Mouse (Mus musculus): Measurements from ENCODE around the gene Cd59a. TPM values are rescaled to one million over a fixed set of nuclear protein-coding genes. Genes with fewer than 3 reads are reported as not detected.
"Not testable (repeated sequence)": the region's sequence is repeated elsewhere in the genome, so short reads cannot be mapped to it uniquely, and the experiment has no call there.

Cd59a gene
- polyA plus RNA-seq, 1 experiment from 2014 or later = 11.2 TPM

- H3K9me3 ChIP-seq (ENCODE audit: control insufficient read depth, low read length) = no peaks in the 10 kb centered on the region
- H3K9ac ChIP-seq (replicated peaks; ENCODE audit: low read length) = no peak within 1 kb of the TSS; the same call in 1 of the 2 replicates
- DNase-seq = peak; percentile 57
- no peaks in the 10 kb centered on the region for H3K27me3 ChIP-seq (ENCODE audit: control insufficient read depth, insufficient read depth, low read length)
- 7% methylated on average over 13 of the region's 13 CpGs for WGBS
- 0 out of 2 replicates have a peak, but pooled peaks cover 3% of the 10 kb centered on the region for H3K4me1 ChIP-seq (ENCODE audit: control insufficient read depth, insufficient read depth, low read length)
- peak within 1 kb of the TSS; percentile 54 for H3K4me2 ChIP-seq (ENCODE audit: low read length)
- no peak within 1 kb of the TSS for H3K27ac ChIP-seq (replicated peaks; ENCODE audit: low read depth, low read length)
- peak within 1 kb of the TSS; percentile 28 for H3K4me3 ChIP-seq (replicated peaks; ENCODE audit: low read depth, low read length)
- peak; percentile 62; the same call in 1 of the 2 replicates for ATAC-seq (ENCODE audit: low FRiP score, low TSS enrichment)
- no peaks in the 10 kb centered on the region for H3K36me3 ChIP-seq (ENCODE audit: control insufficient read depth, insufficient read depth, low read length)
These were observed 25.9 kb upstream of the Cd59a start, which contains the start of gene Cd59b for GRCm38 (mm10) chr2:104069704-104070185. TSS of gene Cd59b (plus strand) at chr2:104069849.

DNA sequence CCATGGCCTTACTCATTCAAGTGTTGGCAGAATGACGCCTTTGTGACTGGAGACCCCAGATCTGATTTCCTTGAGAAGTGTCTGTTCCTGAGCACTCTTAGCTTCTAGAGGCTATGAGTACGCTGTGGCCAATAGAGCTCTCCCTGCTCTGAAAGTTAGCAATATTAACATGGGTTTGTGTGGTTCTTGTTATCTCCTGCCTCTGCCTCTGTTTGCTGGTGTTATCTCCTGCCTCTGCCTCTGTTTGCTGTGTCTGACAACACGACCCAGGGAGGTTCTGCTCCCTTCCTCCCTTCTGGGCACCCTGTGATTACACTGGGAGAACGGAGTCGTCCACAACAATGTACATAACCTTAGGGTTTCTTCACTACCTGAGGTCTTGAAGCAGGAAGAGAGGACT, 17.3 kb upstream of the Cd59a start:
- DNase-seq; H3K36me3 ChIP-seq (ENCODE audit: control insufficient read depth, insufficient read depth, low read length); H3K4me2 ChIP-seq (ENCODE audit: low read length); H3K4me3 ChIP-seq (replicated peaks; ENCODE audit: low read depth, low read length); H3K9me3 ChIP-seq (ENCODE audit: control insufficient read depth, low read length); H3K9ac ChIP-seq (replicated peaks; ENCODE audit: low read length); H3K4me1 ChIP-seq (ENCODE audit: control insufficient read depth, insufficient read depth, low read length); ATAC-seq (ENCODE audit: low FRiP score, low TSS enrichment); H3K27me3 ChIP-seq (ENCODE audit: control insufficient read depth, insufficient read depth, low read length); H3K27ac ChIP-seq (replicated peaks; ENCODE audit: low read depth, low read length): not testable (repeated sequence)
- WGBS = 80% methylated on average over 5 of the region's 5 CpGs

DNA sequence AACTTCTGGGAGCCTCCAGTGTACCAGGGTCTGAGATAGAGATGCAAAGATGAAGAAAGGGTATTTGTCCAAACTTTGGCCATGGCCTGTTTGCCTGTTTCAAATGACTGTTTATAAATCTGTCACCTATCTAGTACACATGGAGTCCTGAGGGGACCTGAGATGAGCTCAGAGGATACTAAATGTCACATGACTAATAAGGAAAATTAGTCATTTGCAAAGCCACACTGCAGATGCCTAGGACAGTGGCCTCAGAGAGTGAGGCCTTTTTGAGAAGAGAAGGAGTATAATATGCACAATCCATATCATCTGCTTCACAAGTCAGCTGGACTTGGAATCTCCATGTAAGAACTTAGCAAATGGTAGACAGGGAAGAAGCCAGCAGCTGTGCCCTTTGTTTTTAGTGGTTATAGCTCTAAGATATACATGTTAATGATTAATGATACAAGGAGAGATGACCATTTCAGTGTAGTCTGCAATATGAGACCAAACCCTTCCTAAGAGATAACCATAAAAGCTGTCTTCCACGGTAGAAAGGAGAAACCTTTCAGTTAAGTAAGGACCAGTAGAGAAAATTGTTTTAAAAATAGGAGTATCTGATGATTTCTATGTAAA, 14.1 kb upstream of the Cd59a start:
- WGBS = no CpG with 5 or more reads among the region's 1 CpGs
- H3K4me3 ChIP-seq (replicated peaks; ENCODE audit: low read depth, low read length); H3K4me1 ChIP-seq (ENCODE audit: control insufficient read depth, insufficient read depth, low read length); H3K27ac ChIP-seq (replicated peaks; ENCODE audit: low read depth, low read length); DNase-seq; H3K4me2 ChIP-seq (ENCODE audit: low read length); H3K9me3 ChIP-seq (ENCODE audit: control insufficient read depth, low read length); H3K27me3 ChIP-seq (ENCODE audit: control insufficient read depth, insufficient read depth, low read length); H3K36me3 ChIP-seq (ENCODE audit: control insufficient read depth, insufficient read depth, low read length); ATAC-seq (ENCODE audit: low FRiP score, low TSS enrichment); H3K9ac ChIP-seq (replicated peaks; ENCODE audit: low read length): not testable (repeated sequence)

DNA sequence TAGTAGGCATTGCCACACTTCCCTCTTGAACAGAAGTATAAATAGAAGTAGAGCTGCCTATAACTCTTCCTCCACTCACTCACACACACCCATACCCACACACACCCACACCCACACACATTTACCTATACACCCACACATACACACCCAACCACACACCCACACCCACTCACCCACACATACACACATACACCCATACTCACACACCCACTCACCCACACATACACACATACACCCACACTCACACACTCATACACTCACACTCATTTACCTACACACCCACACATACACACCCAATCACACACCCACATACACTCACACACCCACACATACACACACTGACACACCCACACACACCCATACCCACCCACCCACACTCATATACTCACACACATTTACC, 13.1 kb upstream of the Cd59a start:
- H3K9ac ChIP-seq (replicated peaks; ENCODE audit: low read length) = no peak overlapping the region
- H3K36me3 ChIP-seq (ENCODE audit: control insufficient read depth, insufficient read depth, low read length) = no peaks in the 10 kb centered on the region
- ATAC-seq (ENCODE audit: low FRiP score, low TSS enrichment) (no peak), DNase-seq (no peak)
- H3K9me3 ChIP-seq (ENCODE audit: control insufficient read depth, low read length) = no peaks in the 10 kb centered on the region
- no peak overlapping the region for H3K27ac ChIP-seq (replicated peaks; ENCODE audit: low read depth, low read length)
- H3K4me2 ChIP-seq (ENCODE audit: low read length) = no peak overlapping the region
- no peak overlapping the region for H3K4me3 ChIP-seq (replicated peaks; ENCODE audit: low read depth, low read length)
- no peaks in the 10 kb centered on the region for H3K4me1 ChIP-seq (ENCODE audit: control insufficient read depth, insufficient read depth, low read length)
- no peaks in the 10 kb centered on the region for H3K27me3 ChIP-seq (ENCODE audit: control insufficient read depth, insufficient read depth, low read length)

DNA sequence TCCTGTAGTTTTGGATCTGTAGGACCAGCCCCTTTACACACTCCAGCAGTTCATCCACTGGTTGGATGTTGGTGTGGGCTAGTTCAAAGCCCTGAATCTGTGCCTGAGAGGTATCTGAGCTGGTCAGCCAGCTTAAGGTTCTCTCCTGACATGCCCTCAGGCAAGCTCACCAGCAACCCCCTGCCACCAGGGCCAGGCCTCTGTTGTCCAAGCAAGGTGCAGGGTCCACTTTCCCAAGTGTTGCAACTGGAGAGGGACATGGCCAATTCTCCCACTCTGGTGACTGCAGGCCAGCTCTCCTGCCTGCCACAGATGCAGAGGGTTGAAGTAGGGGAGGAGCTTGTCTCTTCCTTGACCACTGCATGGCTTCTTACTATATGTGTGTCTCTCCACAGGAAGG, 11.6 kb upstream of the Cd59a start:
- not testable (repeated sequence) for H3K36me3 ChIP-seq (ENCODE audit: control insufficient read depth, insufficient read depth, low read length); DNase-seq; H3K9ac ChIP-seq (replicated peaks; ENCODE audit: low read length); H3K27me3 ChIP-seq (ENCODE audit: control insufficient read depth, insufficient read depth, low read length); H3K4me2 ChIP-seq (ENCODE audit: low read length); ATAC-seq (ENCODE audit: low FRiP score, low TSS enrichment); H3K9me3 ChIP-seq (ENCODE audit: control insufficient read depth, low read length); H3K4me3 ChIP-seq (replicated peaks; ENCODE audit: low read depth, low read length); H3K27ac ChIP-seq (replicated peaks; ENCODE audit: low read depth, low read length); H3K4me1 ChIP-seq (ENCODE audit: control insufficient read depth, insufficient read depth, low read length)

DNA sequence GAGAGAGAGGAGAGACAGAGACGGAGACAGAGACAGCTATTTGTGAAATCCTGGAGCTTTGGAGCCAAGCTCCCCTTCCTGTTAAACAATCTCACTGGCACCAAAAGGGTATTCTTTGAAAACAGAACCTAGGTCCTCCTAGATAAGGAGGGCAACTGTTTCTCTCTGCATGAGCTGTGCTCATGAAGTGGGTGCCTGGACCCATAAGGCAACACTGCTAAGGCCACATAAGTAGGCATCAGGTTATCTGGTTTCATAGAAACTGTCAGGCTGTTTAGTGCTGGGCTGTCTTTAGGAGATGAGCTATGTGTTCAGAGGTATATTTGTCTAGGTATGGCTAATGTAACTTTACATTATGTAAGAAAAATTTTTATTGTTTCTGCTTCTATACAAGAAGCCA, 8.0 kb upstream of the Cd59a start:
- H3K27ac ChIP-seq (replicated peaks; ENCODE audit: low read depth, low read length); H3K4me2 ChIP-seq (ENCODE audit: low read length); H3K4me3 ChIP-seq (replicated peaks; ENCODE audit: low read depth, low read length); H3K9ac ChIP-seq (replicated peaks; ENCODE audit: low read length); H3K36me3 ChIP-seq (ENCODE audit: control insufficient read depth, insufficient read depth, low read length); DNase-seq; H3K27me3 ChIP-seq (ENCODE audit: control insufficient read depth, insufficient read depth, low read length); ATAC-seq (ENCODE audit: low FRiP score, low TSS enrichment); H3K9me3 ChIP-seq (ENCODE audit: control insufficient read depth, low read length); H3K4me1 ChIP-seq (ENCODE audit: control insufficient read depth, insufficient read depth, low read length): not testable (repeated sequence)
- 89% methylated on average over 1 of the region's 1 CpGs for WGBS

DNA sequence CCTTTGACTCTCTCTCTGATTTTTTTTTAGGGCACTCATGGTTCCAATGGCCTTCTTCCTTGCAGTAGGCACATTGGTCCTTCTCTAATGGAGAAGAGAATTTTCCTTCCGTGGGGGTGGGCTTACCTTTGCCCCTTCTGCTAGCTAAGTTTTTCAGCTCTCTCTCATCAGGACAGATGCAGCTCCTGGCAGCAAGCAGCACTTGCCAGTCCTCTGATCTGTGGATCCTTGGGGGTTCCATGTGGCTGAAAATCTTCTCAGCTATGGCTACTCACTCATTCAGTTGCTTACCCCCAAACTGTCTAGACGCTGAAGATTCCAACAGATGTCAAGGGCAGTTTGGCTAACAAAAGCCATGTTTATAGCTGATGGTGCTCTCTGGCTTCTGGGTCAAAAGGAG, 2.3 kb upstream of the Cd59a start:
- Histone ChIP-seq H3K27ac (replicated peaks; ENCODE audit: low read depth, low read length) (no peak overlapping the region), H3K36me3 (ENCODE audit: control insufficient read depth, insufficient read depth, low read length) (no peaks in the 10 kb centered on the region), H3K4me1 (ENCODE audit: control insufficient read depth, insufficient read depth, low read length) (no peaks in the 10 kb centered on the region), H3K4me2 (ENCODE audit: low read length) (no peak overlapping the region), H3K9ac (replicated peaks; ENCODE audit: low read length) (no peak overlapping the region), H3K4me3 (replicated peaks; ENCODE audit: low read depth, low read length) (no peak overlapping the region), H3K27me3 (ENCODE audit: control insufficient read depth, insufficient read depth, low read length) (no peaks in the 10 kb centered on the region), H3K9me3 (ENCODE audit: control insufficient read depth, low read length) (no peaks in the 10 kb centered on the region)
- ATAC-seq (ENCODE audit: low FRiP score, low TSS enrichment) (no peak), DNase-seq (no peak)
- WGBS = 89% methylated on average over 2 of the region's 2 CpGs

GRCm38 (mm10) chr2:104096256-104096655, 655 bp downstream of the Cd59a start:
- 34% methylated on average over 10 of the region's 10 CpGs for WGBS
- H3K4me2 ChIP-seq (ENCODE audit: low read length) = peak overlapping the region; percentile 65
- peak; percentile 7 for DNase-seq
- no peaks in the 10 kb centered on the region for H3K27me3 ChIP-seq (ENCODE audit: control insufficient read depth, insufficient read depth, low read length)
- peak overlapping the region; percentile 61 for H3K27ac ChIP-seq (replicated peaks; ENCODE audit: low read depth, low read length)
- ATAC-seq (ENCODE audit: low FRiP score, low TSS enrichment) = no peak
- no peaks in the 10 kb centered on the region for H3K9me3 ChIP-seq (ENCODE audit: control insufficient read depth, low read length)
- H3K9ac ChIP-seq (replicated peaks; ENCODE audit: low read length) = peak overlapping the region; percentile 52
- H3K4me1 ChIP-seq (ENCODE audit: control insufficient read depth, insufficient read depth, low read length) = no peaks in the 10 kb centered on the region
- no peaks in the 10 kb centered on the region for H3K36me3 ChIP-seq (ENCODE audit: control insufficient read depth, insufficient read depth, low read length)
- peak overlapping the region; percentile 35 for H3K4me3 ChIP-seq (replicated peaks; ENCODE audit: low read depth, low read length)

DNA sequence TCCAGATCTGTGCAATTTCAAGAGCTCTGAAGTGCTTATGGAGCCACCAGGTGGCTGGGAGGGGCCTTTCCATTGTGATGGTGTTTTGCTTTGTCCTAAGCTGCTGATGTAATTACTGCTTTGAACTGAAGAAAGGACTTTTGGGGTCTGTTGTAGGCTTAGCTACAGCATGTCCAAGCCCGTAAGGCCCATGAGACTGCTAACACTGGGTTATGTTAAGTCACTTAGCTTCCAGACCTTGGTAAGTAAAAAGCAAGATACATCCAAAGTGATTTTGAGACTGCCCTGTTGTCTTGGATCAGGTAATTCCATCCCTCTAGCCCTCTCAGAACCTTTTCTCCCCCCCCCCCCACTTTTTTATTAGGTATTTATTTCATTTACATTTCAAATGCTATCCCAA, 1.2 kb downstream of the Cd59a start:
- ATAC-seq (ENCODE audit: low FRiP score, low TSS enrichment); H3K27me3 ChIP-seq (ENCODE audit: control insufficient read depth, insufficient read depth, low read length); DNase-seq; H3K4me3 ChIP-seq (replicated peaks; ENCODE audit: low read depth, low read length); H3K9me3 ChIP-seq (ENCODE audit: control insufficient read depth, low read length); H3K4me1 ChIP-seq (ENCODE audit: control insufficient read depth, insufficient read depth, low read length); H3K27ac ChIP-seq (replicated peaks; ENCODE audit: low read depth, low read length); H3K36me3 ChIP-seq (ENCODE audit: control insufficient read depth, insufficient read depth, low read length); H3K9ac ChIP-seq (replicated peaks; ENCODE audit: low read length): not testable (repeated sequence)
- peak overlapping the region; percentile 8; the same call in 1 of the 2 replicates for H3K4me2 ChIP-seq (ENCODE audit: low read length)
- WGBS = 62% methylated on average over 1 of the region's 1 CpGs

Measured in midbrain, embryonic 14.5 days (tissue).